Mouse (Mus musculus) ovary, adult 18-20 months (tissue): ENCODE results near the gene Wnt5a.

Experiments used
- DNase-seq: peaks from one replicate; pipeline ENCODE4 v3.0.0; 2022; ENCODE audit warnings: low spot score, mixed read lengths

The Wnt5a gene

GRCm38 (mm10) chr14:28509441-28510340 lies 5.1 kb downstream of the Wnt5a start:
- no peak for DNase-seq

GRCm38 (mm10) chr14:28510341-28511028 lies 5.9 kb downstream of the Wnt5a start:
- DNase-seq = no peak

- no peak for DNase-seq
Measured at GRCm38 (mm10) chr14:28511029-28511651, 6.6 kb downstream of the Wnt5a start.

GRCm38 (mm10) chr14:28512805-28513590 lies 8.4 kb downstream of the Wnt5a start:
- no peak for DNase-seq

DNA sequence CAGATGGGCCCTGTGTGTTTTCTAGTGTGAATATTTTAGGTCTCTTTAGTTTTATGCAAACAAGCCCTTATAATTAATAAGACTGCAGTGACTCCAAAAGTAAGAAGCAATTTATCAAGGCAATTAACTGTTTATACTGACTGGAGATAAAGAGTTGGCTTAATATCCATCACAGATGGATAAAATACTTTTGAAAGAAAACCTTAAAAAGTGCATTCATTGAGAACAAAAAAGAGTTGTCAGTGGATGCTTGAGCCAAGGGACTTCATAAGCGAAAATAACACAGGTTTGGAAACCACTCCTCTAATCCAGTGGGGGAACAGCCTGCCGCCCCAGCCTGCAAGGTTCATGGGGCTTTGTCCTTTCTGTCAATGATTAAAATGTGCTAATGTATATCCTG lies 9.6 kb downstream of the Wnt5a start:
- DNase-seq = no peak

- no peak for DNase-seq
Measured at GRCm38 (mm10) chr14:28515331-28515730, 10.8 kb downstream of the Wnt5a start.

DNA sequence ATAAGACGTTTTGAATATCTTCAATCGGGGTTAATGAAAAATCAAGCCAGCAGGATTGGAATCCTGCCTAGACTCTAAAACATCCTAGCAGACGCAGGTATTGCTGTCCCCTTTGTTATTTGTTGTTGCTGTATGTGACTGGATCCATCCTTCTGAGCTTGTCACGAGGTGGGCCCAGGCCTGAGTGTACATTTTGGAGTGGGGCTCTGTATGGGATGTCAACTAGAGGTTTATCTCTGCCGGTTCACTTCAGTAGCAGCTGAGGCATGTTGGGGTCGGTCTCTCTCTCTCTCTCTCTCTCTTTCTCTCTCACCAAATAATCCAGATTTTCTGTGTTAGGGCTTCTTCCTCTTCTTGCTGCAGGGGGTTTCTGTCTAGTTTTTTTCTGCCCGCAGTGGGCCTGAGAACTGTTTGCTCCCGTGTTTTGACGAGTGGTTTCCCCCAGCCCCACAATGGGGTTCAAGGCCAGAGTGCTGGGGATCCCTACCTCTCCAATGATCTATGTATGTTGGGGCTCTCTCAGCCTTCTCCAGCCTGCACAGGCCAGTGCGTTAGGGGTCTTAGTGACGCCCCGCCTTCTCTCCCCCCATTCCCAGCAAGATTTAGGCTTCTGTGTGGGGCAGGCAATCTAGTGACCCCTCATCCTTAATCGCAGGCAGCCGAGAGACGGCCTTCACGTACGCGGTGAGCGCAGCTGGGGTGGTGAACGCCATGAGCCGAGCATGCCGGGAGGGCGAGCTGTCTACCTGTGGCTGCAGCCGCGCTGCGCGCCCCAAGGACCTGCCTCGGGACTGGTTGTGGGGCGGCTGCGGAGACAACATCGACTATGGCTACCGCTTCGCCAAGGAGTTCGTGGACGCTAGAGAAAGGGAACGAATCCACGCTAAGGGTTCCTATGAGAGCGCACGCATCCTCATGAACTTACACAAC lies 13.3 kb downstream of the Wnt5a start:
- no peak for DNase-seq

DNA sequence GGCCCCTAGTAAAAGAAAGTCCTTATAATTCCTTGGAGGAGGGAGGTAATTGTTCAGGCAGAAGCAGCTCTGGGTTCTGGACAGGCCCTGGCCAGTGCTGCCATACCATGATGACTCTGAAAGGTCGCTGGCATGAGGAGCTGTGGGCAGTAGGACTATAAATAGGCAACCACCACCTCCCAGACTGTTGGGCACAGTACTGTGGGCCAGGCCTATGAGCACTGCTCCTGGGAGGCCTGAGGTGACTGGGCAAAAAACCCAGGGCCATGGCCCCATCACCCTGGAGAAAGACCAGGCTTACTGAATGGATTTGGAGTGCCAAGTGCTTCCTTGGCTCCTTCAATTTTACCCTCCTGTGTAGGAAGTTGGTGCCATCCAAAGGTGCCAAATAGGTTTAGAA lies 16.6 kb downstream of the Wnt5a start:
- DNase-seq = no peak

DNA sequence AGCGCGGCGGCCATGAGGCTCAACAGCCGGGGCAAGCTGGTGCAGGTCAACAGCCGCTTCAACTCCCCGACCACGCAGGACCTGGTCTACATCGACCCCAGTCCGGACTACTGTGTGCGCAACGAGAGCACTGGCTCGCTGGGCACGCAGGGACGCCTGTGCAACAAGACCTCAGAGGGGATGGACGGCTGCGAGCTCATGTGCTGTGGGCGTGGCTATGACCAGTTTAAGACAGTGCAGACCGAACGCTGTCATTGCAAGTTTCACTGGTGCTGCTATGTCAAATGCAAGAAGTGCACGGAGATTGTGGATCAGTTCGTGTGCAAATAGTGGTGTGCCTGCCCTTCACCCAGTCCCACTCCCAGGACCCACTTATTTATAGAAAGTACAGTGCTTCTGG lies 18.1 kb downstream of the Wnt5a start:
- no peak for DNase-seq

DNA sequence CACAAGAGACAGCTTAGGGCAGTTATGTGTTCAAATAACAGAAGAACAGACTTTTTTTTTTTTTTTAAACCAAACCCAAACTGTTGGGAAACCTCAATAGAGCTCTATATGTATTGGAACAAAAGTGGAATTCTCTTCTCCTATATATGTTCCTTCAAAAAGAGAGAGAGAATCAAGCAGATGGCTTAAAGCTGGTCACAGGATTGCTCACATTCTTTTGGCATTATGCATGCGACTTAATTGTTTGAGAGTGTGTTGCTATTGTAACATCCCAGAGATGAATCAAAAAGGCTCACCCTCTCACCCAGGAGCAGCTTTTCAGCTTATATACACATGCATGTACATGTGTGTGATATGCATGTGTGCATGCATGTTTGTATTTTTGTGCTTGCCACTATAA lies 21.0 kb downstream of the Wnt5a start:
- DNase-seq = no peak

DNA sequence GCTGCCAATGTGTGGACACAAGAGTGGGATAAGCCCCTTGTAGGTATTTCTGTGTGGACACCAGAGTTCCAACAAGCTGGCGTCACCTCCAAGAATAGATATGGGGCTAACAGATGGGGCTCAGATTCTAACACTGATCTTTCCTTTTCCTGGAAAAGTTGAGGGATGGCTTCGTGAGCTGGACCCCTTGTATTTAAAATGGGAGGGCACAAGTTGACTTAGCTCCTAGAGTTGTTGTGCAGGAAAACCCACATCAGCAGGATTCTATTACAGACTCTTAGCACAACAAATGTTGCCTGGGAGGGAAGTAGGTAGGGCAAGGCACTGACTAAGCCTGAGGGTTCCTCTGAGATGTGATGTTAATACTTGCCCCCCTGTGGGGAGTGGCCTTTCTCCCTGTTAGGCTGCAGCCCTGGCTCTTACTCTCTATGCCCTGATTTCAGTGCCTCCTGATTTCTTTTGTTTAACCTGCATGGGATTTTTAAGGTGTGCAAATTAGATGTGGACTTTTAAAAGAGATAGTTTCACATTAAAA lies 23.7 kb downstream of the Wnt5a start:
- no peak for DNase-seq

DNA sequence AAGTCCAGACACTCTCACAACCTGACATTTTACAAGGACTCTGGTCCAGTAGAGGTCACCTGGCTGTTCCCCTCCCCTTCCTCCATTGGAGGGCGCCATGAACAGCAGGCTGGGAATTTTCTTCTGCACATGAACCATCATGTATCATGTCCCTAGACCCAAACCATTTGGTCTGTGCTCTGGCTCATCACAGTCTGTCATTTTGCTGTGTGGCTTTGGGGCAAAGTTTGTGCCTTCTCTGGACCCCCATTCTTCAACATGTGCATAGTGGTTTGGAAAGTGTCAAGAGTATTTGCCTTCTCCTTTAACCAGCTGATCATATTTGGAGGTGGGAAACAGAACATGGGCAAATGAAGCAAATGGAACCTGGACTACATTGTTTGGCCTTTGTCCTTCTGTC lies 27.0 kb downstream of the Wnt5a start:
- no peak for DNase-seq

- DNase-seq = peak; percentile 66
Measured at GRCm38 (mm10) chr14:28532943-28533342, 28.4 kb downstream of the Wnt5a start.

- no peak for DNase-seq
Measured at GRCm38 (mm10) chr14:28533876-28534275, 29.3 kb downstream of the Wnt5a start.

- no peak for DNase-seq
Measured at GRCm38 (mm10) chr14:28535814-28536213, 31.3 kb downstream of the Wnt5a start.

- no peak for DNase-seq
Measured at GRCm38 (mm10) chr14:28539577-28539976, 35.0 kb downstream of the Wnt5a start.

DNA sequence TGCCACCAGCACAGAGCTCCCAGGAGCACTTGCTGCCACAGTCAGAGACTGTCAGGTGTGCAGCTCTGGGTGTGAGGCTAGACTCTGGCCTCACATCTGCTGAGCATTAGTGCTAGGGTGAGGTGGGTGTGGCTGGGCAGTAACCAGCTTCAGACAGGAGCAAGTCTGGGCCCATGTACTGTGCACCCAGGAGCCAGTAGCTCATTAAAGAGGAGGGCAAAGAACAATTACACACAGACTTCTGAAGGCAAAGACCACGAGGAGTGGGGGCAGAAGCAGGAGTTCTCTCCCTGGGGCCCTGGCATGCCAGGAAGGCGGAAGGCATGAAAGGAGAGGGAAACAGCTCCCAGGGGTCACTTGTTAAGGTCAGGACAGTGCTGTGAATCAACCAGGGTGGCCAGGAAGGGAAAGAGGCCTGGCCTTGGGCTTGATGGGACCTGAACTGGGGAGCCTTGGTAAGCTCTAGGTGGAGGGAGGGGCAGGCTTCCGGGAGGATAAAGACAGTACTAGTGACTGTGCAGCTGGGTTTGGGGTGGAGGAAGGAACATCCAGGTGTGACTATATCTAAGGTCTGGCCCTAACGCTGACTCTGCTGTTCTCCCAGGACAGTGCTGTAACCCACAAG lies 37.7 kb downstream of the Wnt5a start:
- DNase-seq = no peak

DNA sequence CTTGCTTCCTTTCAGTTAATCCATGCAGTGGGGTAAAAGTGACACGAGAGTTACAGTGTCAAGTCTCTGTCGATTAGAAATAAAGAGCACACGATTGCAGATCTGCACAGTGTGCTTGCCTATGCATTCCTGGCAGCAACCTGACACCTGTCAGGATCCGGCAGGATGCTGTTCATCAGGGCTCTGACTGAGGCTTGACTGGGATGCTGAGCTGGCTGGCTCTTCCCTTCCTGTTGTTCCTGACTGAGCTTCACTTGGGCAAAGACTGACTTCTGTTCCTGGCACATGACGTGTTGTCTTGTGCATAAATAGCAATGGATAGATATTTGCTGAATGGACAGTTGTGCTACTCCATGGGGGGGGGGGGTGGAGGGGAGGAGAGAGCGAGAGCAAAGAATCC lies 57.3 kb downstream of the Wnt5a start:
- DNase-seq = no peak
